Comparison of ENCODE assay signal across 20 mouse cellular contexts in genomic region chr16:97024406-97024805, GRCm38 (mm10).
DNase-seq lines count a peak whose midpoint lies in the region; ATAC-seq lines count a peak whose summit lies in the region.
"Had no signal": no experiment of that assay in that cellular context is flagged by ENCODE, and none has a peak within 500 bp of the region (broad histone marks: within the 10 kb centered on the region; RNA-seq: fewer than 3 reads in every experiment).

No protein-coding gene starts in this region.

- peaks cover 4% of the 10 kb centered on the region; the same call in 1 of the 2 replicates for H3K4me1 ChIP-seq in forebrain, embryonic 13.5 days
- no peaks in the 10 kb centered on the region for H3K4me1 ChIP-seq in forebrain, embryonic 12.5 days
- H3K4me1 ChIP-seq in forebrain, embryonic 16.5 days (replicated peaks; ENCODE audit: control insufficient read depth, insufficient read depth, low read length): peaks cover 8% of the 10 kb centered on the region
- peaks cover 15% of the 10 kb centered on the region for H3K4me1 ChIP-seq in midbrain, embryonic 15.5 days
- H3K4me1 ChIP-seq: heart, embryonic 13.5 days; limb, embryonic 13.5 days; lung, embryonic 15.5 days; stomach, embryonic 15.5 days had no signal

- DNase-seq in layer of hippocampus, adult 11-12 months (ENCODE audit: low spot score): peak; percentile 62
- no peak for DNase-seq in layer of hippocampus, postnatal 25 days (ENCODE audit: extremely low spot score in 1 of 2, low spot score in 1 of 2)
- no peak for DNase-seq in adrenal gland, postnatal 4 days (ENCODE audit: low spot score in 2 of 2)
- DNase-seq: adrenal gland, adult 8-10 months; cerebellum, adult 11-12 months; kidney, adult 18-20 months; lung, postnatal 4 days had no signal

- ATAC-seq in forebrain, embryonic 13.5 days: peak; percentile 82
- no peak for ATAC-seq in forebrain, embryonic 12.5 days (ENCODE audit: low FRiP score)
- ATAC-seq in forebrain, embryonic 16.5 days: peak; percentile 81
- no peak for ATAC-seq in midbrain, embryonic 15.5 days (replicated peaks)
- ATAC-seq in cerebellum, adult (ENCODE audit: insufficient number of reproducible peaks, low FRiP score, low TSS enrichment): no peak
- ATAC-seq: CD4-positive, CD25-positive, alpha-beta regulatory T cell, adult 4 months; Patski had no signal

- H3K36me3 ChIP-seq in forebrain, embryonic 13.5 days (ENCODE audit: poor library complexity, severe bottlenecking): no peaks in the 10 kb centered on the region
- no peaks in the 10 kb centered on the region for H3K36me3 ChIP-seq in forebrain, embryonic 12.5 days (replicated peaks)
- no peaks in the 10 kb centered on the region for H3K36me3 ChIP-seq in forebrain, embryonic 16.5 days (ENCODE audit: control insufficient read depth, insufficient read depth)
- H3K36me3 ChIP-seq in midbrain, embryonic 15.5 days (replicated peaks): no peaks in the 10 kb centered on the region
- H3K36me3 ChIP-seq: heart, embryonic 13.5 days; limb, embryonic 13.5 days; lung, embryonic 15.5 days; stomach, embryonic 15.5 days had no signal

- WGBS in forebrain, embryonic 13.5 days: 36% methylated on average over 4 of the region's 4 CpGs
- 63% methylated on average over 4 of the region's 4 CpGs for WGBS in forebrain, embryonic 12.5 days
- WGBS in forebrain, embryonic 16.5 days: 25% methylated on average over 4 of the region's 4 CpGs
- 37% methylated on average over 4 of the region's 4 CpGs for WGBS in midbrain, embryonic 15.5 days

- peak overlapping the region; percentile 48 for H3K27ac ChIP-seq in forebrain, embryonic 13.5 days
- H3K27ac ChIP-seq in forebrain, embryonic 12.5 days: no peak overlapping the region
- H3K27ac ChIP-seq in forebrain, embryonic 16.5 days (ENCODE audit: low read length): peak overlapping the region; percentile 41
- peak overlapping the region; percentile 34; the same call in 1 of the 2 replicates for H3K27ac ChIP-seq in midbrain, embryonic 15.5 days
- H3K27ac ChIP-seq: heart, embryonic 13.5 days; kidney, postnatal 0 days; limb, embryonic 13.5 days; liver, embryonic 14.5 days; lung, embryonic 15.5 days; stomach, embryonic 15.5 days had no signal

- no peaks in the 10 kb centered on the region for H3K27me3 ChIP-seq in forebrain, embryonic 13.5 days
- no peaks in the 10 kb centered on the region for H3K27me3 ChIP-seq in forebrain, embryonic 12.5 days
- no peaks in the 10 kb centered on the region for H3K27me3 ChIP-seq in forebrain, embryonic 16.5 days (replicated peaks; ENCODE audit: control insufficient read depth, insufficient read depth, low read length)
- H3K27me3 ChIP-seq in midbrain, embryonic 15.5 days (replicated peaks): no peaks in the 10 kb centered on the region
- H3K27me3 ChIP-seq: heart, embryonic 13.5 days; limb, embryonic 13.5 days; lung, embryonic 15.5 days; Patski; stomach, embryonic 15.5 days had no signal

- no peak overlapping the region for H3K4me3 ChIP-seq in forebrain, embryonic 13.5 days
- H3K4me3 ChIP-seq in forebrain, embryonic 12.5 days (replicated peaks): no peak overlapping the region
- H3K4me3 ChIP-seq in forebrain, embryonic 16.5 days (replicated peaks; ENCODE audit: low read length): no peak overlapping the region
- no peak overlapping the region for H3K4me3 ChIP-seq in midbrain, embryonic 15.5 days
- H3K4me3 ChIP-seq: heart, embryonic 13.5 days; limb, embryonic 13.5 days; lung, embryonic 15.5 days; stomach, embryonic 15.5 days had no signal

- H3K9ac ChIP-seq in forebrain, embryonic 13.5 days: no peak overlapping the region
- H3K9ac ChIP-seq in forebrain, embryonic 12.5 days: no peak overlapping the region
- H3K9ac ChIP-seq in forebrain, embryonic 16.5 days (replicated peaks; ENCODE audit: low read depth, low read length): no peak overlapping the region
- no peak overlapping the region for H3K9ac ChIP-seq in midbrain, embryonic 15.5 days
- H3K9ac ChIP-seq: heart, embryonic 13.5 days; limb, embryonic 13.5 days; liver, embryonic 14.5 days; lung, embryonic 15.5 days; stomach, embryonic 15.5 days had no signal

- no peaks in the 10 kb centered on the region for H3K9me3 ChIP-seq in forebrain, embryonic 13.5 days (replicated peaks)
- no peaks in the 10 kb centered on the region for H3K9me3 ChIP-seq in forebrain, embryonic 12.5 days
- no peaks in the 10 kb centered on the region for H3K9me3 ChIP-seq in forebrain, embryonic 16.5 days (ENCODE audit: control insufficient read depth, low read length)
- no peaks in the 10 kb centered on the region for H3K9me3 ChIP-seq in midbrain, embryonic 15.5 days
- H3K9me3 ChIP-seq: heart, embryonic 13.5 days; limb, embryonic 13.5 days; lung, embryonic 15.5 days; stomach, embryonic 15.5 days had no signal

- no peak overlapping the region for H3K4me2 ChIP-seq in forebrain, embryonic 13.5 days
- H3K4me2 ChIP-seq in forebrain, embryonic 12.5 days: no peak overlapping the region
- no peak overlapping the region; the same call in 1 of the 2 replicates for H3K4me2 ChIP-seq in forebrain, embryonic 16.5 days (ENCODE audit: low read length)
- H3K4me2 ChIP-seq in midbrain, embryonic 15.5 days: no peak overlapping the region
- H3K4me2 ChIP-seq: heart, embryonic 13.5 days; limb, embryonic 13.5 days; lung, embryonic 15.5 days; stomach, embryonic 15.5 days had no signal

Comparison
In these comparisons a context has a peak if more than half of its experiments do, and no peak if none do; other contexts are left out.
1. ATAC-seq: peak in forebrain, embryonic 13.5 days (single experiment) and forebrain, embryonic 16.5 days (single experiment); none in forebrain, embryonic 12.5 days (single experiment), midbrain, embryonic 15.5 days (single experiment) and cerebellum, adult (single experiment).